Mouse (Mus musculus): ENCODE measurements around the gene Ifitm2. TPM values are rescaled to one million over a fixed set of nuclear protein-coding genes. Genes with fewer than 3 reads are reported as not detected.

Gene Ifitm2
- total and polyA plus RNA-seq, 3 experiments = 136 to 381 (median 213) TPM

GRCm38 (mm10) chr7:140905642-140906081 lies 50.1 kb downstream of the Ifitm2 start:
- H3K4me1 ChIP-seq (ENCODE audit: control insufficient read depth in 1 of 2, insufficient read depth in 2 of 2) = peaks cover 2 to 10% of the 10 kb centered on the region in 2 experiments; a peak in 3 of 4 replicates
- no peak overlapping the region for H3K4me3 ChIP-seq (replicated peaks in 1 of 3; ENCODE audit: low read depth in 2 of 3, low read length in 2 of 3, poor library complexity in 1 of 3)
- no peaks in the 10 kb centered on the region for H3K9me3 ChIP-seq (replicated peaks; ENCODE audit: low read length)
- in situ Hi-C loops (cut with MboI; ENCODE audit: low pct_ligation_motif_present, low pct_unique_long_range_greater_than_20kb, low sequenced_read_pairs) = no loop called here
- no peak overlapping the region for H3K27ac ChIP-seq (ENCODE audit: insufficient read depth, low read depth)
- TF ChIP-seq MAX (IDR thresholded peaks at IDR 0.05; ENCODE audit: low read length) (no peak), PAX5 (IDR thresholded peaks at IDR 0.05; ENCODE audit: low read length) (no peak), RCOR1 (conservative IDR thresholded peaks at IDR 0.05; ENCODE audit: low read depth, low read length) (no peak), GABPA (IDR thresholded peaks at IDR 0.05; ENCODE audit: insufficient replicate concordance, low read depth, low read length) (no peak), USF1 (IDR thresholded peaks at IDR 0.05; ENCODE audit: low read depth, low read length) (no peak), USF2 (conservative IDR thresholded peaks at IDR 0.05; ENCODE audit: low read depth, low read length) (no peak), ZKSCAN1 (IDR thresholded peaks at IDR 0.05; ENCODE audit: borderline replicate concordance, low read depth, low read length) (no peak), EP300 (IDR thresholded peaks at IDR 0.05; ENCODE audit: low read length) (no peak), TBP (conservative IDR thresholded peaks at IDR 0.05; ENCODE audit: low read depth, low read length) (no peak), IRF4 (IDR thresholded peaks at IDR 0.05; ENCODE audit: low read depth, low read length) (no peak), KAT2A (IDR thresholded peaks at IDR 0.05; ENCODE audit: insufficient replicate concordance, low read length) (no peak), SMC3 (IDR thresholded peaks at IDR 0.05; ENCODE audit: low read depth, low read length) (no peak), JUN (IDR thresholded peaks at IDR 0.05; ENCODE audit: insufficient read depth, low read depth, low read length) (no peak), NELFE (IDR thresholded peaks at IDR 0.05; ENCODE audit: low read depth, low read length) (no peak), UBTF (IDR thresholded peaks at IDR 0.05; ENCODE audit: low read depth, low read length) (no peak), MAFK (IDR thresholded peaks at IDR 0.05; ENCODE audit: insufficient replicate concordance, low read length) (no peak), NRF1 (IDR thresholded peaks at IDR 0.05; ENCODE audit: low read depth, low read length) (no peak), ZC3H11A (IDR thresholded peaks at IDR 0.05; ENCODE audit: low read depth, low read length) (no peak), RAD21 (IDR thresholded peaks at IDR 0.05; ENCODE audit: low read depth, low read length) (no peak), CHD1 (IDR thresholded peaks at IDR 0.05; ENCODE audit: low read depth, low read length) (no peak)
- H3K27me3 ChIP-seq (replicated peaks) = peaks cover 5% of the 10 kb centered on the region
- no peaks in the 10 kb centered on the region for H3K79me2 ChIP-seq (replicated peaks; ENCODE audit: control insufficient read depth, extremely low read depth, insufficient read depth, poor library complexity, severe bottlenecking)
- H3K9ac ChIP-seq (ENCODE audit: insufficient read depth, low read depth) = no peak overlapping the region
- peaks cover 0 to 8% of the 10 kb centered on the region in 2 experiments for H3K36me3 ChIP-seq (replicated peaks in 1 of 2; ENCODE audit: control insufficient read depth in 1 of 2, insufficient read depth in 1 of 2, low read length in 1 of 2)
- dilution Hi-C loops (cut with MboI; ENCODE audit: extremely low pct_ligation_motif_present, extremely low pct_unique_long_range_greater_than_20kb, low sequenced_read_pairs) = no loop called here
- no peak overlapping the region for H3K4me2 ChIP-seq (ENCODE audit: insufficient read depth, low read depth, poor library complexity, severe bottlenecking)
- no peak for DNase-seq (ENCODE audit: extremely low read depth)

Other genes with a start within 250 kb of the Ifitm2 start
Only the 20 nearest of the 28 such genes appear.
- 0.29 and 0.34 TPM in 2 replicates for gene Zfp941, start 133.8 kb downstream of the Ifitm2 start, total RNA-seq (2012; rRNA removed)
- gene Zfp941, start 133.8 kb downstream of the Ifitm2 start, total RNA-seq (2014; rRNA removed) = not detected in 2 replicates
- gene Zfp941, start 133.8 kb downstream of the Ifitm2 start, polyA plus RNA-seq (2012; ENCODE audit: insufficient read length, low read depth) = not detected in 2 replicates
- not detected in 2 replicates for gene Urah, start 121.0 kb downstream of the Ifitm2 start, total RNA-seq (2012; rRNA removed)
- not detected in 2 replicates for gene Urah, start 121.0 kb downstream of the Ifitm2 start, total RNA-seq (2014; rRNA removed)
- gene Urah, start 121.0 kb downstream of the Ifitm2 start, polyA plus RNA-seq (2012; ENCODE audit: insufficient read length, low read depth) = not detected in 2 replicates
- not detected in 2 replicates for gene Scgb1c1, start 110.4 kb downstream of the Ifitm2 start, total RNA-seq (2012; rRNA removed)
- not detected in 2 replicates for gene Scgb1c1, start 110.4 kb downstream of the Ifitm2 start, total RNA-seq (2014; rRNA removed)
- gene Scgb1c1, start 110.4 kb downstream of the Ifitm2 start, polyA plus RNA-seq (2012; ENCODE audit: insufficient read length, low read depth) = not detected in 2 replicates
- not detected in 2 replicates for gene Odf3, start 108.2 kb downstream of the Ifitm2 start, total RNA-seq (2012; rRNA removed)
- gene Odf3, start 108.2 kb downstream of the Ifitm2 start, total RNA-seq (2014; rRNA removed) = not detected in 2 replicates
- gene Odf3, start 108.2 kb downstream of the Ifitm2 start, polyA plus RNA-seq (2012; ENCODE audit: insufficient read length, low read depth) = not detected in 2 replicates
- gene Gm45785, start 99.7 kb downstream of the Ifitm2 start, total RNA-seq (2012; rRNA removed) = not detected in 2 replicates
- not detected in 2 replicates for gene Gm45785, start 99.7 kb downstream of the Ifitm2 start, total RNA-seq (2014; rRNA removed)
- gene Gm45785, start 99.7 kb downstream of the Ifitm2 start, polyA plus RNA-seq (2012; ENCODE audit: insufficient read length, low read depth) = not detected in 2 replicates
- gene Ric8a, start 99.0 kb downstream of the Ifitm2 start, total RNA-seq (2012; rRNA removed) = 66.5 and 80.9 TPM in 2 replicates
- 53.2 and 54.2 TPM in 2 replicates for gene Ric8a, start 99.0 kb downstream of the Ifitm2 start, total RNA-seq (2014; rRNA removed)
- gene Ric8a, start 99.0 kb downstream of the Ifitm2 start, polyA plus RNA-seq (2012; ENCODE audit: insufficient read length, low read depth) = 56.4 and 61.9 TPM in 2 replicates
- 13.8 and 16.7 TPM in 2 replicates for gene Bet1l, start 98.4 kb downstream of the Ifitm2 start, total RNA-seq (2012; rRNA removed)
- 11.6 and 13.1 TPM in 2 replicates for gene Bet1l, start 98.4 kb downstream of the Ifitm2 start, total RNA-seq (2014; rRNA removed)
- gene Bet1l, start 98.4 kb downstream of the Ifitm2 start, polyA plus RNA-seq (2012; ENCODE audit: insufficient read length, low read depth) = 24.3 and 25.1 TPM in 2 replicates
- 165 and 189 TPM in 2 replicates for gene Psmd13, start 74.0 kb downstream of the Ifitm2 start, total RNA-seq (2012; rRNA removed)
- gene Psmd13, start 74.0 kb downstream of the Ifitm2 start, total RNA-seq (2014; rRNA removed) = 166 and 168 TPM in 2 replicates
- gene Psmd13, start 74.0 kb downstream of the Ifitm2 start, polyA plus RNA-seq (2012; ENCODE audit: insufficient read length, low read depth) = 185 and 245 TPM in 2 replicates
- 17.8 and 23.7 TPM in 2 replicates for gene Sirt3, start 73.7 kb downstream of the Ifitm2 start, total RNA-seq (2012; rRNA removed)
- gene Sirt3, start 73.7 kb downstream of the Ifitm2 start, total RNA-seq (2014; rRNA removed) = 14.9 and 16.6 TPM in 2 replicates
- 10.3 and 12.6 TPM in 2 replicates for gene Sirt3, start 73.7 kb downstream of the Ifitm2 start, polyA plus RNA-seq (2012; ENCODE audit: insufficient read length, low read depth)
- gene Cox8b, start 55.5 kb downstream of the Ifitm2 start, total RNA-seq (2012; rRNA removed) = not detected in 2 replicates
- not detected in 2 replicates for gene Cox8b, start 55.5 kb downstream of the Ifitm2 start, total RNA-seq (2014; rRNA removed)
- gene Cox8b, start 55.5 kb downstream of the Ifitm2 start, polyA plus RNA-seq (2012; ENCODE audit: insufficient read length, low read depth) = not detected in 2 replicates
- 0.08 and 0.21 TPM in 2 replicates for gene Nlrp6, start 35.1 kb downstream of the Ifitm2 start, total RNA-seq (2012; rRNA removed)
- gene Nlrp6, start 35.1 kb downstream of the Ifitm2 start, total RNA-seq (2014; rRNA removed) = not detected in 2 replicates
- gene Nlrp6, start 35.1 kb downstream of the Ifitm2 start, polyA plus RNA-seq (2012; ENCODE audit: insufficient read length, low read depth) = 0.14 and 0.15 TPM in 2 replicates
- gene Pgghg, start 14.6 kb downstream of the Ifitm2 start, total RNA-seq (2012; rRNA removed) = 3.3 and 3.7 TPM in 2 replicates
- gene Pgghg, start 14.6 kb downstream of the Ifitm2 start, total RNA-seq (2014; rRNA removed) = 3.2 and 4.0 TPM in 2 replicates
- 3.1 and 3.6 TPM in 2 replicates for gene Pgghg, start 14.6 kb downstream of the Ifitm2 start, polyA plus RNA-seq (2012; ENCODE audit: insufficient read length, low read depth)
- 0.68 and 0.76 TPM in 2 replicates for gene Ifitm5, start 5.7 kb downstream of the Ifitm2 start, total RNA-seq (2012; rRNA removed)
- not detected in 2 replicates for gene Ifitm5, start 5.7 kb downstream of the Ifitm2 start, total RNA-seq (2014; rRNA removed)
- 0.55 and 0.71 TPM in 2 replicates for gene Ifitm5, start 5.7 kb downstream of the Ifitm2 start, polyA plus RNA-seq (2012; ENCODE audit: insufficient read length, low read depth)
- not detected in 2 replicates for gene Gm45717, start 50 bp downstream of the Ifitm2 start, total RNA-seq (2012; rRNA removed)
- gene Gm45717, start 50 bp downstream of the Ifitm2 start, total RNA-seq (2014; rRNA removed) = not detected in 2 replicates
- gene Gm45717, start 50 bp downstream of the Ifitm2 start, polyA plus RNA-seq (2012; ENCODE audit: insufficient read length, low read depth) = not detected in 2 replicates
- gene Ifitm1, start 11.2 kb upstream of the Ifitm2 start, total RNA-seq (2012; rRNA removed) = 55.5 and 62.0 TPM in 2 replicates
- gene Ifitm1, start 11.2 kb upstream of the Ifitm2 start, total RNA-seq (2014; rRNA removed) = 32.9 and 33.6 TPM in 2 replicates
- gene Ifitm1, start 11.2 kb upstream of the Ifitm2 start, polyA plus RNA-seq (2012; ENCODE audit: insufficient read length, low read depth) = 10.9 and 14.8 TPM in 2 replicates
- 0.25 TPM in 1 of 2 replicates, not detected in the other for gene Ifitm3, start 54.8 kb upstream of the Ifitm2 start, total RNA-seq (2012; rRNA removed)
- gene Ifitm3, start 54.8 kb upstream of the Ifitm2 start, total RNA-seq (2014; rRNA removed) = not detected in 2 replicates
- not detected in 2 replicates for gene Ifitm3, start 54.8 kb upstream of the Ifitm2 start, polyA plus RNA-seq (2012; ENCODE audit: insufficient read length, low read depth)
- not detected in 2 replicates for gene Ifitm6, start 61.9 kb upstream of the Ifitm2 start, total RNA-seq (2012; rRNA removed)
- gene Ifitm6, start 61.9 kb upstream of the Ifitm2 start, total RNA-seq (2014; rRNA removed) = not detected in 2 replicates
- not detected in 2 replicates for gene Ifitm6, start 61.9 kb upstream of the Ifitm2 start, polyA plus RNA-seq (2012; ENCODE audit: insufficient read length, low read depth)
- not detected in 2 replicates for gene Gm17387, start 73.1 kb upstream of the Ifitm2 start, total RNA-seq (2012; rRNA removed)
- gene Gm17387, start 73.1 kb upstream of the Ifitm2 start, total RNA-seq (2014; rRNA removed) = not detected in 2 replicates
- gene Gm17387, start 73.1 kb upstream of the Ifitm2 start, polyA plus RNA-seq (2012; ENCODE audit: insufficient read length, low read depth) = not detected in 2 replicates
- gene B4galnt4, start 105.1 kb upstream of the Ifitm2 start, total RNA-seq (2012; rRNA removed) = 11.2 and 13.1 TPM in 2 replicates
- 0.70 and 0.91 TPM in 2 replicates for gene B4galnt4, start 105.1 kb upstream of the Ifitm2 start, total RNA-seq (2014; rRNA removed)
- gene B4galnt4, start 105.1 kb upstream of the Ifitm2 start, polyA plus RNA-seq (2012; ENCODE audit: insufficient read length, low read depth) = 2.9 TPM in 2 replicates
- gene Pkp3, start 122.2 kb upstream of the Ifitm2 start, total RNA-seq (2012; rRNA removed) = 52.8 and 63.1 TPM in 2 replicates
- 23.9 and 25.3 TPM in 2 replicates for gene Pkp3, start 122.2 kb upstream of the Ifitm2 start, total RNA-seq (2014; rRNA removed)
- gene Pkp3, start 122.2 kb upstream of the Ifitm2 start, polyA plus RNA-seq (2012; ENCODE audit: insufficient read length, low read depth) = 37.8 and 38.0 TPM in 2 replicates